Mouse (Mus musculus) hindbrain, embryonic 14.5 days (tissue): Measurements from ENCODE around the gene Nkapd1. TPM values are rescaled to one million over a fixed set of nuclear protein-coding genes. Genes with fewer than 3 reads are reported as not detected.

Experiments used
- ATAC-seq: fragments of 200-750 bp; cut with Nextera tagmentation; 2 replicates; pipeline ENCODE4 v1.8.0; 2017; ENCODE audit warnings: moderate number of reproducible peaks, mild to moderate bottlenecking, moderate TSS enrichment, moderate library complexity; ENCODE audit not compliant: low FRiP score
- DNase-seq: peaks from one replicate; pipeline ENCODE4 v3.0.0-alpha.2; 2015; ENCODE audit warnings: low spot score
- H3K27ac ChIP-seq: fragments of 300-500 bp; sonication (generic); 2 replicates; pipeline ENCODE4 v1.5.1; 2014; ENCODE audit warnings: mild to moderate bottlenecking, moderate library complexity
- H3K27me3 ChIP-seq: fragments of 300-500 bp; sonication (generic); 2 replicates; pipeline ENCODE4 v1.6.1; 2014; ENCODE audit warnings: mild to moderate bottlenecking, low read length, mixed read lengths; ENCODE audit not compliant: control insufficient read depth, insufficient read depth
- H3K36me3 ChIP-seq: fragments of 300-500 bp; sonication (generic); replicated peaks from 2 replicates; pipeline ENCODE4 v1.6.1; 2014; ENCODE audit not compliant: control insufficient read depth, insufficient read depth
- H3K4me1 ChIP-seq: fragments of 300-500 bp; sonication (generic); replicated peaks from 2 replicates; pipeline ENCODE4 v1.6.1; 2014; ENCODE audit warnings: antibody characterized with exemption, low read length, mixed read lengths; ENCODE audit not compliant: control insufficient read depth, insufficient read depth
- H3K4me2 ChIP-seq: fragments of 300-500 bp; sonication (generic); replicated peaks from 2 replicates; pipeline ENCODE4 v1.6.1; 2014; ENCODE audit warnings: mild to moderate bottlenecking, moderate library complexity
- H3K4me3 ChIP-seq: fragments of 300-500 bp; sonication (generic); replicated peaks from 2 replicates; pipeline ENCODE4 v1.5.1; 2014; ENCODE audit warnings: mild to moderate bottlenecking, low read length
- H3K9ac ChIP-seq: fragments of 300-500 bp; sonication (generic); 2 replicates; pipeline ENCODE4 v1.6.1; 2014
- H3K9me3 ChIP-seq: fragments of 300-500 bp; sonication (generic); 2 replicates; pipeline ENCODE4 v1.6.1; 2016; ENCODE audit warnings: low read length; ENCODE audit not compliant: control insufficient read depth
- WGBS: fragments of 180-500 bp; shearing (Covaris S2); extraction: QIAGEN DNeasy Blood & Tissue Kit; methylation state at CpG from one replicate; pipeline ENCODE4 v1.1.7; 2014; 5-methylcytosine and 5-hydroxymethylcytosine counted together
- polyA plus RNA-seq: library from polyadenylated mRNA; unstranded; fragments of >200 nt; fragmentation: Nextera tagmentation; extraction: Ambion mirVana; gene quantifications from 2 replicates; pipeline ENCODE4 v1.2.1, GENCODE M21; 2014

Nkapd1 gene
- polyA plus RNA-seq, 1 experiment from 2014 or later = 23.0 TPM

DNA sequence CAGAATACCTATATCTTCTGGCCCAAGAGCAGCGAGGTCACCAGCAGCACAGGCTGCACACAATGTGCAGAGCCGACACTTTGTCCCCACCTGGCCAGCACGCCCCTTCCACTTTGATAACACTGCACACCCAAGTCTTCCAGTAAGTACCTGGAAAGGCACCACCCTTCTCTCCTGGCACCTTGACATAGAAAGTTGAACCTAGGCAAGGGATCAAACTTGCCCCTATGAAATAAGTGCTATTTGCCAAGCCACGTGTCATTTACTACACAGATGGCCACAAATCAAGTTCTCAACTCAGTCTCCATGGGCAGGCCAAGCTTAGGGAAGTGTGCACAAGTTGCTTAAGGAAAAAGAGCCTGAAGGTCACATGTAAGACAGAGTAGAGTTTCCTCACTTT lies 30.3 kb downstream of the Nkapd1 start:
- H3K4me3 ChIP-seq = no peak overlapping the region
- no peak overlapping the region for H3K27ac ChIP-seq
- H3K4me2 ChIP-seq = no peak overlapping the region
- H3K27me3 ChIP-seq = no peaks in the 10 kb centered on the region
- WGBS = 79% methylated on average over 4 of the region's 4 CpGs
- H3K9ac ChIP-seq = no peak overlapping the region
- ATAC-seq = no peak
- no peaks in the 10 kb centered on the region for H3K36me3 ChIP-seq
- H3K9me3 ChIP-seq = no peaks in the 10 kb centered on the region
- no peak for DNase-seq
- H3K4me1 ChIP-seq = no peaks in the 10 kb centered on the region

DNA sequence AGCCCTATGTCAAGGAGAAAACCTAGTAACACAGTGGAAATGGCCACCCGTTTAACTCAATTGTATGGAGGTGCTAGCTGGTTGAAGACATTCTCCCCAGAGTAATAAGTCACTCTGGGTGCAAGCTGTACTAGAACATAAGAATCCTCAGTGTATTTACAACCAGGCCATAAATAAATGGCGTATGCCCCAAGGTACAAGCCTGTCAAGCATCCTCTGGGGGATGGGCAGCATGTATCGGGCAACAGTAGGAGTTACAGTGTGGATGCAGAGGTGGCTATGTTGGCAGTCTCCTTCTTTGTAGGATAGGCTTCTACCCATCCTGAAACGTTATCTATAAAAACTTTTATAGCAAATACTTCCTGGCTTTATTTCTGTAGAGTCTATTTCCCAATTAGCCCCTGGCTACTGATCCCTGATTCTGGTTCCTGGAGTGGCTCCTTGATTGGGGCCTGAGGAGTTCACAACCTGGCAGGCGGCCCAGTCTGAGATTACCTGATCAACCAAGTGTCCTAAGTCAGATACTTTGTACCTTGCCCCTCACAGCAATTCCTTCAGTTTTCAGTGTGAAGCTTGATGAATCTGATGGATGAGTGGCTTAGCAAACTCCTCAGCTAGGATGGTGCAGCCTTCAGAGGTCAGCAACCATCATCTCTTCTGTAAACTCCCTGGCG lies 32.0 kb downstream of the Nkapd1 start:
- Histone ChIP-seq H3K36me3 (no peaks in the 10 kb centered on the region), H3K9me3 (no peaks in the 10 kb centered on the region), H3K4me3 (no peak overlapping the region), H3K9ac (no peak overlapping the region), H3K4me2 (no peak overlapping the region), H3K4me1 (no peaks in the 10 kb centered on the region), H3K27ac (no peak overlapping the region), H3K27me3 (no peaks in the 10 kb centered on the region)
- no peak for ATAC-seq
- WGBS = 86% methylated on average over 6 of the region's 6 CpGs
- DNase-seq = no peak

DNA sequence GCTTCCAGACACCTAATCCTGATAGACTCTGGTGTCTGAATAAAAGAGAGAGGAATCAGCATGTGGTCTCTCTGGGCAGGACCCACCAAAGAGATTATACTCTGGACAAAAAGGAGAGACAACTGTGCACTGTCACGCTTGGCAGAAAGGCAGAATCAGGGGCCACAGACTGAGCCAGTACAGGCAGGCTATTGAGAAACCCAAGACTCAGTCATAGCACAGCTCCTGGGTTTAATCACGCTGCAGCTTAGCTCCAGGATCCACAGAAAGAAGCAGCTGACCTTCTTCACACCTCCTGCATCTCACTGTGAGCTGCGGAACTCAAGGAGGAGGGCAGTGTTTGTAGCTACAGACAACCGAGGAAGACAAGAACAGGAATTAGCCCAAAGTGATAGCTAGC lies 36.9 kb downstream of the Nkapd1 start:
- DNase-seq (no peak), ATAC-seq (no peak)
- H3K4me2 ChIP-seq = no peak overlapping the region
- H3K36me3 ChIP-seq = no peaks in the 10 kb centered on the region
- no peaks in the 10 kb centered on the region for H3K4me1 ChIP-seq
- no peak overlapping the region for H3K9ac ChIP-seq
- no peak overlapping the region for H3K4me3 ChIP-seq
- no peaks in the 10 kb centered on the region for H3K9me3 ChIP-seq
- H3K27ac ChIP-seq = no peak overlapping the region
- H3K27me3 ChIP-seq = no peaks in the 10 kb centered on the region
- 44% methylated on average over 4 of the region's 4 CpGs for WGBS

DNA sequence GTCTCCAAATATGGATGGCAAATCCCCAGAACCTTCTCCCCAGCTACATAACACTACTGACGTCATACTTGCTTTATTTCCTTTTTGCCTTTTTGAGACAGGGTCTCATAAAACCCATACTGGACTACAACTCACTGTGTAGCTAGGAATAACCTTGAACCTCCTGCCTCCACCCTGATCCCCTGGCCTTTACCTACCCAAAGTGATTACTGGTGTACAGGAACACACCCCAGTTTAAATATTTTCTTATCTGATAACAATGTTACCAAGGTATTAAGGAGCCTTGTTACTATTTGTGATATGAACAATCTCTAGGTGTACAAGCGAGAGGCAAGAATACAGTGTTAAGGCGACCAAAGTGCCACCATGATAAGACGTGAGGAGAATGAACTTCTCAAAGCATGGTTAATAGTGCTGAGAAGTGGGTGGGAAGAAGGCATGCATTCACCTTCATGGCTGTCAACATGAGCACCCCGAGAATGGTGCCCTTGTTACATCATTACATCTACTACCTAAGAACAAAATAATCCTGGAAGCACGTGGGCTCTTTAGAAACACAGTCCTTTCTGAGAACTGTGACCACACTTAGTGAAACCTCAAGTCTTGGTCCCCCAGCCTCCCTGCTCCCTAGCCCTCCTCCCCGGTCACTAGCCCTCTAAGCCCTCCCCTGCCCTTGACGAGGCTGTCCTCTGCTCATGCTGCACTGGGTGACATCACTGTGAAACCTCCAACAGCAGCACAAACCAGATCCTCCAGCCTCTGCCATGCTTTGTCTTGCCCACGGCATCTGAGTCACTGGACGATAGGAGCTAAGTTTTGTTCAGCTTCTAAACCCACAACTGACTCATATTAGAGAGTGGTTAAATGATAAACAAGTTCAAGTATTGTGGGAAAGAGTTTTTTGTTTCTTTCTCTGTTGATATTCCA lies 47.4 kb downstream of the Nkapd1 start:
- H3K9ac ChIP-seq = no peak overlapping the region
- no peak overlapping the region for H3K27ac ChIP-seq
- H3K4me2 ChIP-seq = no peak overlapping the region
- no peak overlapping the region for H3K4me3 ChIP-seq
- WGBS = 77% methylated on average over 10 of the region's 10 CpGs
- H3K4me1 ChIP-seq = no peaks in the 10 kb centered on the region
- no peaks in the 10 kb centered on the region for H3K36me3 ChIP-seq
- DNase-seq (no peak), ATAC-seq (no peak)
- no peaks in the 10 kb centered on the region for H3K9me3 ChIP-seq
- no peaks in the 10 kb centered on the region for H3K27me3 ChIP-seq

DNA sequence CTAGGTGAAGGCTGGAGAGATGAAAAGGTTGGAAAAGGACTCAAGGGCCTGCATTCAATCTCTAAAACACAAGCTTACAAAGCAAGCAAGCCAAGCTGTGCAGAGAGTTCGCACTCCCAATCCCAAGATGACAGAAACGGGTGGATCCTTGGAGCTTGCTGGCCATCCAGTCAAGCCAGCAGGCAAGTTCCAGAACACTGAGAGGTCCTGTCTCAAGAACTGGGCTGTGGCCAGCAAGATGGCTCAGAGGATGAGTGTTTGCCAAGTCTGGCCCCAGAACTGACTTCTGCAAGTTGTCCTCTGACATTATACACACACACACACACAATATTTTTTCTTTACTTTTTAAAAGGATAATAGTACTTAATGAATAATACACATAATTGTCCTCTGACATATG lies 49.4 kb downstream of the Nkapd1 start:
- ATAC-seq = no peak
- Histone ChIP-seq H3K4me1 (no peaks in the 10 kb centered on the region), H3K4me3 (no peak overlapping the region), H3K9ac (no peak overlapping the region), H3K27me3 (no peaks in the 10 kb centered on the region), H3K36me3 (no peaks in the 10 kb centered on the region), H3K4me2 (no peak overlapping the region), H3K9me3 (no peaks in the 10 kb centered on the region), H3K27ac (no peak overlapping the region)
- WGBS = 95% methylated on average over 2 of the region's 2 CpGs
- no peak for DNase-seq

DNA sequence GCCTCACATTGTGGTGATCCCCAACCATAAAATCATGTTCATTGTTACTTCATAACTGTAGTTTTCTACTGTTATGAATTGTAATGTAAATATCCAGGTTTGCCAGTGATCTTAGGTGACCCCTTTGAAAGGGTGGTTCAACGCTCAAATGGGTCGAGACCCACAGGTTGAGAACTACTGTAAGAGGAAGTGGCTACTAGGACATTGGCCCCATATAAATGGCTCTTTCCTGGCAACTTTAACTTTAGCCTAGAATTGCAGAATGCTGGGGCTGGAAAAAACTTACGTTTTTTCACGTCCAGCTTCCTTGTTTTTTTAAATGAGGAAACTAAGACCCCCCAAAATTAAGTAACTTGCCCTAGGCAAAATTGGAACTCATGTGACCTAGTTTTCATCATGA lies 49.9 kb downstream of the Nkapd1 start:
- no peak overlapping the region for H3K4me3 ChIP-seq
- no peaks in the 10 kb centered on the region for H3K4me1 ChIP-seq
- ATAC-seq (no peak), DNase-seq (no peak)
- no peaks in the 10 kb centered on the region for H3K27me3 ChIP-seq
- no peaks in the 10 kb centered on the region for H3K36me3 ChIP-seq
- H3K27ac ChIP-seq = no peak overlapping the region
- H3K9me3 ChIP-seq = no peaks in the 10 kb centered on the region
- WGBS = 91% methylated on average over 4 of the region's 4 CpGs
- no peak overlapping the region for H3K9ac ChIP-seq
- H3K4me2 ChIP-seq = no peak overlapping the region

DNA sequence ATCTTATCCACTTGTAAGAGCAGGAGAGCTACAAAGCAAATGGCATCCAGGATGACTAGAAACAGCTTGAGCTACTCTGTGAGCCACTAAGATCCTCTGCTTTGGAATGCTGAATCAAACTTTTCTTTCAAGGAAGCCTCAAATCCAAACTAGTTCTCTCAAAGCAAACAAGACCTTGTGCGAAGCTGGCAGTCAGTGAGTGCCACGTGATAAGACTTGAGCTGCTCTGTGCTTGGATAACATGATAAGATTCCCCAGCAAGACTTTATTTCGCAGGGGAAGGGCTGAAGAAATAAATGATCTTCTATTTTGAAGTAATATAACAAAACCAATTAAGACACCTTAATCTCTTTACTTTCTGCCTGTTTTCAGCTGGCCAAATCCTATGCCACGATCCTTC lies 51.3 kb downstream of the Nkapd1 start:
- WGBS = 84% methylated on average over 4 of the region's 4 CpGs

DNA sequence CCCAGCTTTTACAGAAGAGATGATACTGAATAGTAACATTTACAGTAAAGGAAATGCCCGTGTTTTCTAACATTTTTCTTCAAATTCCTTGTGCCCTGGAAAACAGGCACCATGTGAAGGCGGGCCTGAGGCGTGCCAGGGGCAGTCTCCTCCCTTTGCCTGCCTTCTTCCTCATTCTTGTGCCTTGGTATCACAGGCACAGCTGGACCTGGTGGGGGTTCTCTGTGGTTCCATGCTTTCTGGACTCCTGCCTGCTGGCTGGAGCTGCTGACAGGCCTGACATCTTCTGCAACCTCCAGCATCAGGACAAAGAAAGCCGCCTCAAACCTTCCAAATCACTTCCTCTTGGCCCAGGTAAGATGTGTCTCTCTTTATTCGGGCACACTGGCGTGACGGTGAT lies 52.1 kb downstream of the Nkapd1 start:
- DNase-seq = no peak

More for the DNA sequence above, 51.3 kb downstream of the Nkapd1 start:
- H3K4me2 ChIP-seq = no peak overlapping the region
- H3K9me3 ChIP-seq = no peaks in the 10 kb centered on the region
- DNase-seq (no peak), ATAC-seq (no peak)
- H3K27ac ChIP-seq = no peak overlapping the region
- no peaks in the 10 kb centered on the region for H3K4me1 ChIP-seq
- H3K9ac ChIP-seq = no peak overlapping the region
- H3K27me3 ChIP-seq = no peaks in the 10 kb centered on the region
- no peaks in the 10 kb centered on the region for H3K36me3 ChIP-seq
- H3K4me3 ChIP-seq = no peak overlapping the region

DNA sequence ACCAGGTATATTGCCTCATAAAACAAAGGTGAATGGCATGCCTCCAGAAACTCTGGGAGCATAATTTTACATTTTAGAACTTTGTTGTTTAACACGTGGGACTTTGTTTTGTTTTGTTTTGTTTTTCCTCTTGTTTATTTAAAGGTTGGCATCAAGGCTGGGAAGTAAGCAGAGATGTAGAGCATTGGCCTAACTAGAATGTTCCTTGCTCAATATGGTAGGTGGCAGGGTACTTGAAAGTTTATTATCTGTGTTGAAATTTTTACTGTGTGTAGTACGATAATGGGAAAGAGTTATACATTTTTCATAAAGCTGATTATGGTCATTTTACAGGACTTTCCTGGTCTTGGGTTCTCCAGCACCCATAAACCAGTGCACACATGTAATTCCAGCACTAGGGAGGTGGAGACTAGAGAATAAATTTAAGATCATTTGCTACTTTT lies 55.3 kb downstream of the Nkapd1 start:
- Histone ChIP-seq H3K27ac (no peak overlapping the region), H3K4me1 (no peaks in the 10 kb centered on the region), H3K4me2 (no peak overlapping the region), H3K36me3 (no peaks in the 10 kb centered on the region), H3K9me3 (no peaks in the 10 kb centered on the region), H3K9ac (no peak overlapping the region), H3K4me3 (no peak overlapping the region), H3K27me3 (no peaks in the 10 kb centered on the region)
- no peak for DNase-seq
- ATAC-seq = no peak
- WGBS = 86% methylated on average over 2 of the region's 2 CpGs

More for the DNA sequence above, 52.1 kb downstream of the Nkapd1 start:
- no peaks in the 10 kb centered on the region for H3K4me1 ChIP-seq
- H3K27me3 ChIP-seq = no peaks in the 10 kb centered on the region
- ATAC-seq = no peak
- H3K9ac ChIP-seq = no peak overlapping the region
- H3K9me3 ChIP-seq = no peaks in the 10 kb centered on the region
- H3K4me3 ChIP-seq = no peak overlapping the region
- 79% methylated on average over 7 of the region's 7 CpGs for WGBS
- no peaks in the 10 kb centered on the region for H3K36me3 ChIP-seq
- no peak overlapping the region for H3K4me2 ChIP-seq
- no peak overlapping the region for H3K27ac ChIP-seq
